Mouse (Mus musculus): ENCODE measurements at regions not wholly inside any gene's neighbourhood (a gene's known extent, or its start where the extent isn't known, plus 50 kb on each side); places are given as distances from the start of the nearest gene placed in this dataset.
"Not testable (repeated sequence)": the region's sequence is repeated elsewhere in the genome, so short reads cannot be mapped to it uniquely, and the experiment has no call there.

GRCm38 (mm10) chr16:82661015-82661414 is 167.2 kb upstream of the Gm21833 start:
- DNase-seq, result peak; percentile 69
- intact Hi-C loops (cut with DNase I), result no loop called here

- intact Hi-C loops (cut with DNase I), result no loop called here
- no peak for DNase-seq
Observed at GRCm38 (mm10) chr16:82674926-82675325, 153.3 kb upstream of the Gm21833 start.

- intact Hi-C loops (cut with DNase I); DNase-seq: not testable (repeated sequence)
Observed at GRCm38 (mm10) chr16:82683113-82683512, 145.1 kb upstream of the Gm21833 start.

- intact Hi-C loops (cut with DNase I), result no loop called here
- DNase-seq, result peak; percentile 10
Observed at GRCm38 (mm10) chr16:82700922-82701321, 127.3 kb upstream of the Gm21833 start.

GRCm38 (mm10) chr16:82711161-82711560 is 117.0 kb upstream of the Gm21833 start:
- intact Hi-C loops (cut with DNase I), result no loop called here
- peak; percentile 3 for DNase-seq

- intact Hi-C loops (cut with DNase I), result no loop called here
- no peak for DNase-seq
Observed at GRCm38 (mm10) chr16:82734117-82734516, 94.1 kb upstream of the Gm21833 start.

GRCm38 (mm10) chr16:82758466-82758865 is 69.7 kb upstream of the Gm21833 start:
- no peak for DNase-seq
- intact Hi-C loops (cut with DNase I), result no loop called here
